Mouse (Mus musculus) erythroblast, embryonic 14.5 days (primary cell): Measurements from ENCODE around the gene Igsf8.

Experiments
- GATA1 ChIP-seq: IDR thresholded peaks from 2 replicates; pipeline ENCODE4 v1.6.1; 2012; ENCODE audit warnings: low read length, inconsistent platforms, mixed read lengths
- TAL1 ChIP-seq: IDR thresholded peaks from 3 replicates; pipeline ENCODE4 v1.6.1; 2012; ENCODE audit warnings: low read length, inconsistent platforms, mixed read lengths

- TF ChIP-seq GATA1 (no peak), TAL1 (no peak; the same call in 2 of the 3 replicates)
Observed at GRCm38 (mm10) chr1:172305153-172305552, 43.7 kb downstream of the Igsf8 start.
